Mouse (Mus musculus): ENCODE measurements around the gene Duoxa1.
"Not testable (repeated sequence)": the region's sequence is repeated elsewhere in the genome, so short reads cannot be mapped to it uniquely, and the experiment has no call there.

The Duoxa1 gene

GRCm38 (mm10) chr2:122330317-122330716 is 16.8 kb upstream of the Duoxa1 start:
- DNase-seq (ENCODE audit: low spot score): not testable (repeated sequence)

- DNase-seq (ENCODE audit: low spot score): no peak
Measured at GRCm38 (mm10) chr2:122327986-122328385, 14.5 kb upstream of the Duoxa1 start.

GRCm38 (mm10) chr2:122325361-122325760 is 11.8 kb upstream of the Duoxa1 start:
- no peak for DNase-seq (ENCODE audit: low spot score)

GRCm38 (mm10) chr2:122324586-122324985 is 11.1 kb upstream of the Duoxa1 start:
- DNase-seq (ENCODE audit: low spot score): no peak

- no peak for DNase-seq (ENCODE audit: low spot score)
Measured at GRCm38 (mm10) chr2:122323960-122324359, 10.4 kb upstream of the Duoxa1 start.

- DNase-seq (ENCODE audit: low spot score): no peak
Measured at GRCm38 (mm10) chr2:122317384-122317783, 3.9 kb upstream of the Duoxa1 start.

GRCm38 (mm10) chr2:122315372-122315771 is 1.8 kb upstream of the Duoxa1 start, which contains the start of gene Duox1:
Gene Duox1, plus strand, starts transcription at chr2:122315672.
- no peak for DNase-seq (ENCODE audit: low spot score)

GRCm38 (mm10) chr2:122312722-122313417 is 660 bp downstream of the Duoxa1 start:
- peak; percentile 48 for DNase-seq (ENCODE audit: low spot score)

GRCm38 (mm10) chr2:122311561-122311960 is 2.0 kb downstream of the Duoxa1 start:
- DNase-seq (ENCODE audit: low spot score): no peak

GRCm38 (mm10) chr2:122309647-122310046 is 3.9 kb downstream of the Duoxa1 start:
- no peak for DNase-seq (ENCODE audit: low spot score)

- no peak for DNase-seq (ENCODE audit: low spot score)
Measured at GRCm38 (mm10) chr2:122306184-122306583, 7.3 kb downstream of the Duoxa1 start.

- no peak for DNase-seq (ENCODE audit: low spot score)
Measured at GRCm38 (mm10) chr2:122305097-122305892, 8.2 kb downstream of the Duoxa1 start.

GRCm38 (mm10) chr2:122304544-122304943 is 9.0 kb downstream of the Duoxa1 start:
- DNase-seq (ENCODE audit: low spot score): no peak

- peak; percentile 73 for DNase-seq (ENCODE audit: low spot score)
Measured at GRCm38 (mm10) chr2:122302574-122303241, 10.8 kb downstream of the Duoxa1 start.

- DNase-seq (ENCODE audit: low spot score): no peak
Measured at GRCm38 (mm10) chr2:122301921-122302573, 11.5 kb downstream of the Duoxa1 start.

GRCm38 (mm10) chr2:122301081-122301920 is 12.2 kb downstream of the Duoxa1 start:
- DNase-seq (ENCODE audit: low spot score): peak; percentile 54

GRCm38 (mm10) chr2:122300656-122301020 is 12.9 kb downstream of the Duoxa1 start:
- no peak for DNase-seq (ENCODE audit: low spot score)

- DNase-seq (ENCODE audit: low spot score): no peak
Measured at GRCm38 (mm10) chr2:122299911-122300655, 13.4 kb downstream of the Duoxa1 start.

- DNase-seq (ENCODE audit: low spot score): peak; percentile 57
Measured at GRCm38 (mm10) chr2:122298596-122299490, 14.7 kb downstream of the Duoxa1 start, which contains the start of gene Duoxa2. Gene Duoxa2, plus strand, starts transcription at chr2:122298900.
